Mouse (Mus musculus): Measurements from ENCODE around the gene Cd3eap.

DNA sequence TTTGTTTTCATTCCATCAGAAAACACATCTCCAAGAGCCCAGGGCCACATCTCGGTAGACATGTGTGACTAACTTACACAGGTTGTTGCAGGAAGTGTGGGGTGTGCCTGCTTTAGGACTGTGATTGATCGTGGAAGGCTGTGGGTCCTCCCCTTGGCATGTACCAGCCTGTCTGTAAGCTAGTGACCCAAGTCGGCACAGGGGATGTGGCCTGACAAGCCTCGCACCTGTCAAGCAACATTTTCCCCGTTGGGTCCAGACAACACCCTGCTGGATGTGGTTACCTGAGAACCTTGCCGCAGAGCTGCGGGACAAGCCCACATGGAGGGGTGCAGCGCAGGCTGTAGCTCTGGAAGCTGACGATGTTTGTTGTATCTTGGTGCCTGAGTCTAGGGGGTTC is 36.8 kb downstream of the Cd3eap start:
- no peak for TF ChIP-seq POLR2A (IDR thresholded peaks at IDR 0.05; ENCODE audit: borderline replicate concordance, insufficient read depth, low read length)
- TF ChIP-seq CTCF (IDR thresholded peaks at IDR 0.05; ENCODE audit: borderline replicate concordance, insufficient read depth, low read depth, low read length) = no peak
